Mouse (Mus musculus) limb, embryonic 15.5 days (tissue): ENCODE measurements around the gene Mest. TPM values are rescaled to one million over a fixed set of nuclear protein-coding genes. Genes with fewer than 3 reads are reported as not detected.

Experiments used
- ATAC-seq: fragments of 200-750 bp; cut with Nextera tagmentation; 2 replicates; pipeline ENCODE4 v1.8.0; 2017; ENCODE audit warnings: low read depth, moderate TSS enrichment; ENCODE audit not compliant: insufficient number of reproducible peaks, low FRiP score, low TSS enrichment
- H3K27ac ChIP-seq: fragments of 300-500 bp; sonication (generic); 2 replicates; pipeline ENCODE4 v1.5.1; 2015; ENCODE audit warnings: moderate library complexity, mild to moderate bottlenecking, inconsistent platforms
- H3K27me3 ChIP-seq: fragments of 300-500 bp; sonication (generic); 2 replicates; pipeline ENCODE4 v1.6.1; 2015; ENCODE audit warnings: inconsistent platforms
- H3K36me3 ChIP-seq: fragments of 300-500 bp; sonication (generic); 2 replicates; pipeline ENCODE4 v1.6.1; 2015; ENCODE audit warnings: inconsistent platforms
- H3K4me1 ChIP-seq: fragments of 300-500 bp; sonication (generic); 2 replicates; pipeline ENCODE4 v1.6.1; 2015; ENCODE audit warnings: inconsistent platforms
- H3K4me2 ChIP-seq: fragments of 300-500 bp; sonication (generic); 2 replicates; pipeline ENCODE4 v1.6.1; 2015; ENCODE audit warnings: mild to moderate bottlenecking, inconsistent platforms
- H3K4me3 ChIP-seq: fragments of 300-500 bp; sonication (generic); 2 replicates; pipeline ENCODE4 v1.5.1; 2015; ENCODE audit warnings: mild to moderate bottlenecking, inconsistent platforms
- H3K9ac ChIP-seq: fragments of 300-500 bp; sonication (generic); 2 replicates; pipeline ENCODE4 v1.6.1; 2015; ENCODE audit warnings: inconsistent platforms
- H3K9me3 ChIP-seq: fragments of 300-500 bp; sonication (generic); 2 replicates; pipeline ENCODE4 v1.6.1; 2016; ENCODE audit warnings: inconsistent platforms
- WGBS: fragments of 180-500 bp; shearing (Covaris S2); methylation state at CpG from one replicate; pipeline ENCODE4 v1.1.7; 2015; 5-methylcytosine and 5-hydroxymethylcytosine counted together
- polyA plus RNA-seq: library from polyadenylated mRNA; unstranded; fragments of >200 nt; fragmentation: Nextera tagmentation; extraction: Ambion mirVana; gene quantifications from 2 replicates; pipeline ENCODE4 v1.2.1, GENCODE M21; 2015

Gene Mest
- 1,721 and 1,971 TPM in 2 replicates for polyA plus RNA-seq

DNA sequence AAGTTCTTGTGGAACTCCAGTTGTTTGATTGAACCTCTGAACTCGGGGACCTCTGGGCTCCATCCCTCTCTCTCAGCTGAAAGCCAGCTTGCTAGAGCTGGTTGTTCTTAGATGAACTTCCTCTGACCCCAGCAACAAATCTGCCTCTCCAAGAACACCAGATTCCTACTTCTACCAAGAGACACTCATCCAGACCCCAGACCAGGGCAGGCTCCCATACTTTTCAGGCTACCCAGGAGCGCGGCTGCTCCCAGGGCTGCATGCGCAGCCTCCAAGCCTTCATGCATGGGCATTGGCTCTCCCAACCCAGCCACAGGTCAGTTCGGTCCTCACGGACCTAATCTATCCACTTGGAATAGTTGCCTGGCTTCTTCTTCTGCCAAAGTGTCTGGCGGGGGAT, at the start of gene Mest:
TSS of gene Mest (plus strand) at position 217 of the 400 bp plus-strand sequence.
- no peaks in the 10 kb centered on the region for H3K27me3 ChIP-seq
- no peaks in the 10 kb centered on the region for H3K9me3 ChIP-seq
- H3K4me1 ChIP-seq: peaks cover 4% of the 10 kb centered on the region
- H3K36me3 ChIP-seq: no peaks in the 10 kb centered on the region
- H3K27ac ChIP-seq: no peak within 1 kb of the TSS; the same call in 1 of the 2 replicates
- H3K9ac ChIP-seq: no peak within 1 kb of the TSS
- WGBS: 70% methylated on average over 7 of the region's 7 CpGs
- H3K4me3 ChIP-seq: no peak within 1 kb of the TSS
- H3K4me2 ChIP-seq: no peak within 1 kb of the TSS
- ATAC-seq: no peak

DNA sequence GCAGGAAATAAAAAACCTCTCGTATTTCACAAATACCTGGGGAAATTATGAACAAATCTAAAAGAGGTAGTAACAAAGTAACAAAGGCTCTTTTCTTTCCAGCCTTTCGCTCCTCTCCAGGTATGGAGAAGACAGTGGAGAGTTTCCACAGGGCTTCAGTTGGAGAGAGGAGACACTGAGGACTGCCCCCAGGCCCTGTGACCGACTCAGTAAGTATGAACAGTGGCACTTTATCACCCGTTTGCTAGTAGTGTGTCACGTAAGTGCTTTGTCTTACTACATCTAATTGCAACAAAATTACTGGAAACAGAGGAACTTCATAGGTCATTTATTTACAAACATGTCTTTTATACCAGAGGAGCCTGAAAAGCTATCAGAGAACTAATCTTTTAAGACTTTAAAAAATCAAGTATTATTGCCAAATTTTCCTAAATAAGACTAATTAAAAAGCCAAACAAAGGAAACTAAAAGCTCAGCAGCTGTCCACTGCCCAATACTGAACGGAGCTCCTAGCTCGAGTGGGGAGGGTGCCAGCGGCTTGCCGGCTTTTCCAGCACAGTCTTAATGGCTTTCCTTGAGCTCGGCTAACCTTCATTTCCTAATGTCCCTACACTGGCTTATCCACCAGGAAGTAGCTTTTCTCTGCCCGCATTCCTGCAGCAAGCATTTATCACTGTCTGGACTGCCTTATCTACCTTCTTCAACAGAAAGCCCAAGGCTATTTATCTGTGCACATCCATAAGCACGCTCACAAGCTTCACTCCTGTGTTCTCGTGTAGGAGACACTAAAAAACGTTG, 49.4 kb upstream of the Mest start:
- no peaks in the 10 kb centered on the region for H3K27me3 ChIP-seq
- ATAC-seq: no peak
- H3K4me3 ChIP-seq: no peak overlapping the region
- no peak overlapping the region for H3K9ac ChIP-seq
- 15% methylated on average over 14 of the region's 14 CpGs for WGBS
- no peaks in the 10 kb centered on the region for H3K36me3 ChIP-seq
- H3K27ac ChIP-seq: peak overlapping the region; percentile 98
- peak overlapping the region; percentile 25; the same call in 1 of the 2 replicates for H3K4me2 ChIP-seq
- peaks cover 61% of the 10 kb centered on the region for H3K4me1 ChIP-seq
- H3K9me3 ChIP-seq: no peaks in the 10 kb centered on the region

- Histone ChIP-seq H3K9me3 (no peaks in the 10 kb centered on the region), H3K4me2 (peak overlapping the region; percentile 34), H3K4me3 (no peak overlapping the region), H3K9ac (no peak overlapping the region), H3K27me3 (no peaks in the 10 kb centered on the region), H3K4me1 (peaks cover 60% of the 10 kb centered on the region), H3K27ac (peak overlapping the region; percentile 98), H3K36me3 (no peaks in the 10 kb centered on the region)
- WGBS: 16% methylated on average over 9 of the region's 9 CpGs
- peak; percentile 41 for ATAC-seq
Observed at GRCm38 (mm10) chr6:30674714-30675280, 48.5 kb upstream of the Mest start.

DNA sequence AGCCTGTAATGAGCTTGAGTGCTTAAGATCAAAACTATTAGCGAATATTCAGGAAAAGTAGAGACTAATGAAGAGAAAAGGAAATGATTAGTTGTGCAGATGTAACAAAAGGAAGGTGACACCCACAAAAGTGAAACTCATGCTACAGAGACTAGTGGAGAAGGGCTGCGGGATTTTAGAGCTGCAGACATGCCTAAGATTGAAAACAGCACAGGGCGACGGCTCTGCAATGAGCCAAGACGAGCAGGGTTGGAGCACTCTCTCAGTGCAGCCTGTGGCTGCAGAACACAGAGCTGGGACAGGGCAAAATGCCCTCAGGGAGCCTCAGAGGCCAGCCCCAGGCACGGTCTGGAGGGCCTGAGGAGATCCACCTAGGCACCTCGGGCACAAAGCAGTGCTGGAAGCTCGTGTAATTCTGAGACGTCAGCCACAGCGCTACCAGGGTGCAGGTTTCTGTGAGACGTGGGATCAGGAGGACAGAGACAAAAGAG, 48.0 kb upstream of the Mest start:
- H3K9ac ChIP-seq: peak overlapping the region; percentile 31; the same call in 1 of the 2 replicates
- no peaks in the 10 kb centered on the region for H3K36me3 ChIP-seq
- H3K9me3 ChIP-seq: no peaks in the 10 kb centered on the region
- H3K27me3 ChIP-seq: no peaks in the 10 kb centered on the region
- 8% methylated on average over 11 of the region's 11 CpGs for WGBS
- peak overlapping the region; percentile 98 for H3K27ac ChIP-seq
- H3K4me1 ChIP-seq: peaks cover 59% of the 10 kb centered on the region
- peak overlapping the region; percentile 34 for H3K4me2 ChIP-seq
- ATAC-seq: peak; percentile 55; the same call in 1 of the 2 replicates
- peak overlapping the region; percentile 9; the same call in 1 of the 2 replicates for H3K4me3 ChIP-seq

GRCm38 (mm10) chr6:30676506-30676905, 46.8 kb upstream of the Mest start:
- Histone ChIP-seq H3K9ac (no peak overlapping the region), H3K4me1 (peaks cover 57% of the 10 kb centered on the region), H3K4me3 (no peak overlapping the region), H3K9me3 (no peaks in the 10 kb centered on the region), H3K36me3 (no peaks in the 10 kb centered on the region), H3K27ac (peak overlapping the region; percentile 98), H3K27me3 (no peaks in the 10 kb centered on the region), H3K4me2 (no peak overlapping the region)
- ATAC-seq: no peak
- 63% methylated on average over 6 of the region's 6 CpGs for WGBS

DNA sequence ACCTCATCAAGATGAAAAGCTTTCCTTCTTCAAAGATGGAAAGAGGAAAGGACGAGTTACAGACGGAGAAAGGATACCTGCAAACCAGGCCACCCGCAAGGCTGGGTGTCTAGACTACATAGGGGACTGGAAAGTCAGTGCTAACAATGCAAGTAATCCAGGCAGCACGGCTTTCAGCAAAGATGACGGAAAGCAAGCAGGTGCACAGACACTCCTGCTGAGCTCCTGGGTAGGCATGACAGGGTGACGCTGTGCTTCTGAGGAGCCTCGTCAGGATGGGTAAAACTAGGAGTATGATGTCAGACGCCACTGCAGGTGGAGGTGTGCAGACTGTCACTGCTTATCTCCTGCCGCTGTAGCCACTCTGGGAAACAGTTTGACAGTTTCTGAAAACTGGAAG, 45.8 kb upstream of the Mest start:
- no peak overlapping the region for H3K4me2 ChIP-seq
- no peak for ATAC-seq
- peak overlapping the region; percentile 51; the same call in 1 of the 2 replicates for H3K27ac ChIP-seq
- no peaks in the 10 kb centered on the region for H3K36me3 ChIP-seq
- H3K9me3 ChIP-seq: no peaks in the 10 kb centered on the region
- WGBS: 74% methylated on average over 9 of the region's 9 CpGs
- no peak overlapping the region for H3K9ac ChIP-seq
- H3K4me1 ChIP-seq: peaks cover 58% of the 10 kb centered on the region
- no peaks in the 10 kb centered on the region for H3K27me3 ChIP-seq
- H3K4me3 ChIP-seq: no peak overlapping the region

- no peak overlapping the region for H3K4me3 ChIP-seq
- no peaks in the 10 kb centered on the region for H3K36me3 ChIP-seq
- no peak for ATAC-seq
- no peak overlapping the region for H3K4me2 ChIP-seq
- H3K9me3 ChIP-seq: no peaks in the 10 kb centered on the region
- H3K9ac ChIP-seq: no peak overlapping the region
- H3K27me3 ChIP-seq: no peaks in the 10 kb centered on the region
- WGBS: 60% methylated on average over 6 of the region's 6 CpGs
- H3K4me1 ChIP-seq: peaks cover 59% of the 10 kb centered on the region
- H3K27ac ChIP-seq: peak overlapping the region; percentile 71
Observed at GRCm38 (mm10) chr6:30678482-30678881, 44.9 kb upstream of the Mest start.

GRCm38 (mm10) chr6:30679567-30679966, 43.8 kb upstream of the Mest start:
- H3K27me3 ChIP-seq: no peaks in the 10 kb centered on the region
- no peaks in the 10 kb centered on the region for H3K9me3 ChIP-seq
- no peaks in the 10 kb centered on the region for H3K36me3 ChIP-seq
- ATAC-seq: no peak
- H3K9ac ChIP-seq: no peak overlapping the region
- 64% methylated on average over 5 of the region's 5 CpGs for WGBS
- H3K4me2 ChIP-seq: no peak overlapping the region
- H3K4me1 ChIP-seq: peaks cover 50% of the 10 kb centered on the region
- 0 out of 2 replicates have a peak overlapping the region, but pooled peaks have one; percentile 43 for H3K27ac ChIP-seq
- H3K4me3 ChIP-seq: no peak overlapping the region

GRCm38 (mm10) chr6:30680442-30680841, 42.9 kb upstream of the Mest start:
- H3K4me3 ChIP-seq: no peak overlapping the region
- H3K27me3 ChIP-seq: no peaks in the 10 kb centered on the region
- H3K4me2 ChIP-seq: no peak overlapping the region
- H3K36me3 ChIP-seq: no peaks in the 10 kb centered on the region
- 38% methylated on average over 7 of the region's 7 CpGs for WGBS
- no peak overlapping the region for H3K9ac ChIP-seq
- no peak for ATAC-seq
- peaks cover 47% of the 10 kb centered on the region for H3K4me1 ChIP-seq
- no peaks in the 10 kb centered on the region for H3K9me3 ChIP-seq
- peak overlapping the region; percentile 80 for H3K27ac ChIP-seq

DNA sequence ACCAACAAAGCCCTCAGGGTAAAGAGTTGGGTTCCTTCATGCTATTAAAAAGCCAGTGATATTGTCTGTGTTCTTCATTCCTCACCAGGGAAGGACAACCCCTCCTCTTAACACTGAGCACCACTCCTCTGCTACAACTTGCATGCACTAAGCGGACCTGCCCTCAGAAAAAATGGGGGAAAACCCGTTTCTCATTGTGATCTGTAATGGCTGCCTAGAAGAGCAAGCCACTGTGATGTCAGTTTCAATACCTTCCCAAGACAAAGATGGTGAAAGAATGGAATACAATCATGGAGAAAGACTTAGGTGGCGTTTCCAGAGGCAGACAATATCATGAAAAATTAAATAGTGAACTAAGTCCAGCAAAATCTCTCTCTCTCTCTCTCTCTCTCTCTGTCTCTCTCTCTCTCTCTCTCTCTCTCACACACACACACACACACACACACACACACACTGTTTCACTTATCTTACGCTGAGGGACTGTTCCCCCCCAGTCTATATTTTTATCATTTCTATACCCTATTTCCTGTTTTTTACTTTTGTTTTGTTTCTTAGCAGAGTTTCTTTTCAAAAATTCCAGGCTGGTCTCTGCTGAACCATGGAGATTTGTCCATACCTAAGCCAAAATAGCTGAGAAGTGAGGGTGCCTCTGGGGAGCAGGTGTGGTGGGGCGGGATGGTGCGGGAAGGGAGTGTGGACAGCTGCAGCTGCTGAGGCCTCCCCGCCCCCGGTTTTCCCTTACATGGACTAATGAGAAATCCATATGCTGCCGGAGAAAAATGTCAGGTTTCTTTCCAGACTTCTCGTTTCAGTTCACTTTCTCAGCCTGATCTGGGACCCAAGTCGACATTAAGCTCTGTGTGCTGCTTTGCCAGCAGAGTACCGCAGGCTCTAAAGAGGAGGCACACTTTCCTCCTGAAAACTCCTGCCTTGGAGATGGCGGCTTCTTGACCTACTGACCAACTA, 41.1 kb upstream of the Mest start:
- ATAC-seq: peak; percentile 91
- no peak overlapping the region for H3K9ac ChIP-seq
- H3K9me3 ChIP-seq: no peaks in the 10 kb centered on the region

GRCm38 (mm10) chr6:30684570-30684969, 38.8 kb upstream of the Mest start:
- ATAC-seq: no peak
- H3K27ac ChIP-seq: no peak overlapping the region
- no peaks in the 10 kb centered on the region for H3K36me3 ChIP-seq
- H3K27me3 ChIP-seq: no peaks in the 10 kb centered on the region
- no peak overlapping the region for H3K4me2 ChIP-seq
- no peaks in the 10 kb centered on the region for H3K9me3 ChIP-seq
- 81% methylated on average over 1 of the region's 1 CpGs for WGBS
- H3K9ac ChIP-seq: no peak overlapping the region
- no peak overlapping the region for H3K4me3 ChIP-seq
- H3K4me1 ChIP-seq: peaks cover 27% of the 10 kb centered on the region

More for the DNA sequence above, 41.1 kb upstream of the Mest start:
- no peaks in the 10 kb centered on the region for H3K27me3 ChIP-seq
- H3K4me3 ChIP-seq: no peak overlapping the region
- WGBS: 26% methylated on average over 13 of the region's 13 CpGs
- peaks cover 35% of the 10 kb centered on the region for H3K4me1 ChIP-seq
- H3K27ac ChIP-seq: peak overlapping the region; percentile 94
- no peaks in the 10 kb centered on the region for H3K36me3 ChIP-seq
- peak overlapping the region; percentile 15 for H3K4me2 ChIP-seq
